Mouse (Mus musculus): ENCODE results near the gene Lrr1.
"Not testable (repeated sequence)": the region's sequence is repeated elsewhere in the genome, so short reads cannot be mapped to it uniquely, and the experiment has no call there.

The Lrr1 gene

DNA sequence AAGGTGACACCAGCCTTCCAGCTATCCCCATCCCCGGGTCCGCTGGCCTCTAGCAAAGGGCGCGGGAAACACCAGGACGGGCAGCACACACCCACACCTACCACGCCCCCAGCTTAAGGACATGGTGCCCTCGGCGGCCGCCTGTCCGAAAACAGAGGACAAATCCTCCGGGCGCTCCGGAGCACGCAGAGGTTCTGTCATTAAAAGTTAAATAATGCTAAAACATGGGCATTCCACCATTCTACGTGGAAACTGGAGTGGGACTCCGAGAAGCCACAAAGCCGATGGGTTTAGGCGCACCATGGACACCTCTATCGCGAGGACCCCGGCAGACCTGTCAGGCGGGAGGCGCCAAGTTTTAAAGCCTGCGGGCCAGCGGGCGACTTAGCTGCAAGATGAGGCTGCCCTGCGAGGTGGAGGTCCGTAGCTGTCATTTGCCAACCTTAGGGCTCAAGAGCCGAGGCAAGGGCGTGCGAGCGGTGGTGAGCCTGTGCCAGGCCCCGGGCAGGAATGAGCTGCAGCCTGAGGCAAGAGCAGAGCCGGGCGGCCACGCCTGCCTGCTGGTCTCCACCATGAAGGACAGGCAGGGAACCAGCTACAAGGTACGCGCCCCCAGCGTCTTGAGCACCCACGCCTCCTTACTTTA is at the start of gene Lrr1:
Gene Lrr1 (plus strand): TSS at position 354 of the 646 bp plus-strand sequence.
- DNase-seq = peak; percentile 89 to 93

DNA sequence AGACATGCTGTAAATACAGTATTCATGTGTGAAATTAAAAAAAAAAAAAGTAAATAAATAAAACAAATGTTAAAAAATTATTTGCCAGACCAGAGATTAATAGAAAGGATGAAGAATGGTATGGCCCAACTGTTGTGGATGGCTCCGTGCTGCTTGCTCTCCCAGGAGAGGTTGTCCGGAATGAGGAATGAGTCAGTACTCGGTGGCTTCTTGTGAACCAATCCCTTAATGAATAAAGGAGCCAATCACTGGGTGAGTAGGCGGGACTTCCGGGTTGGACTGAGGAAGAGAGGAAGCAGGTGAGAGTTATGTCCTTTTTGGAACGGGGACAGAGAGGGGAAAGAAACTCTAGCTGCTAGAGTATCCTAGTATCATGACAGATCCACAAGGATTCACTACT is 48.7 kb upstream of the Lrr1 start:
- DNase-seq = no peak

DNA sequence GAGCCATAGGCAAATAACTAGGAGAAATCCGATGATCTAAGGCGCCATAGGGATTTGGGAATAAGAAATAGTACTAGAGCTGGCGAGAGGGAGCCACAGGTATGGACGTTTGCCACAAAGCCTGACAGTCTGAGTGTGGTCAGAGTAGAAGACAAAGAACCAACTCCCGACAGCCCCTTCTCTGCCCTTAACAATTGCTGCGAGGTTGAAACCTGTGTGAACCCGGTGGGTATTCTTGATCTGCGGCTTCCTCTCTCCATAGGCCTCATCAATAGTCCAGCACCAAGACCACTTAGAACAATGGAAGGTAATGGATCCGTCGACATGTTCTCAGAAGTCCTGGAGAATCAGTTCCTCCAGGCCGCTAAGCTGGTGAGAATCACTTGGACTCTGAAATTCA is 45.8 kb upstream of the Lrr1 start:
- no peak for DNase-seq

DNA sequence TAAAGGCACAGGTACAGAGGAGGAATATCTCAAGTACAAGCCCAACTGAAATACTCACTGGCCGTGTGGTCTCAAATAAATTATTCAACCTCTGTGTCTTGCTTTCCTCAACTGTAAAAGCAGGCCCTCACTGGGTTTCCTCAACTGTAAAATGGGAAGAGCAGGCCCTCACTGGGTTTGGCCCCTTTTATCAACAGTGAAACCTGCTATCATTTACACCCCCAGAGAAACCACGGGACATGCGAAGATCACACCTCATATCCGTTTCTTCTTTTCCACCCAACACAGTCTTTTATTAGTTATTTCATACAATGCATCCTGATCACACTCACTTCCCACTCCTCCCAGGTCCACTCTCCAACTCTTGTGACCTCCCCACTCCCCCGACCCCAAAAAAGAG is 43.5 kb upstream of the Lrr1 start:
- no peak for DNase-seq

- DNase-seq = peak; percentile 4 to 15
Measured at GRCm38 (mm10) chr12:69127170-69127569, 41.4 kb upstream of the Lrr1 start.

- no peak for DNase-seq
Measured at GRCm38 (mm10) chr12:69127626-69128025, 41.0 kb upstream of the Lrr1 start.

DNA sequence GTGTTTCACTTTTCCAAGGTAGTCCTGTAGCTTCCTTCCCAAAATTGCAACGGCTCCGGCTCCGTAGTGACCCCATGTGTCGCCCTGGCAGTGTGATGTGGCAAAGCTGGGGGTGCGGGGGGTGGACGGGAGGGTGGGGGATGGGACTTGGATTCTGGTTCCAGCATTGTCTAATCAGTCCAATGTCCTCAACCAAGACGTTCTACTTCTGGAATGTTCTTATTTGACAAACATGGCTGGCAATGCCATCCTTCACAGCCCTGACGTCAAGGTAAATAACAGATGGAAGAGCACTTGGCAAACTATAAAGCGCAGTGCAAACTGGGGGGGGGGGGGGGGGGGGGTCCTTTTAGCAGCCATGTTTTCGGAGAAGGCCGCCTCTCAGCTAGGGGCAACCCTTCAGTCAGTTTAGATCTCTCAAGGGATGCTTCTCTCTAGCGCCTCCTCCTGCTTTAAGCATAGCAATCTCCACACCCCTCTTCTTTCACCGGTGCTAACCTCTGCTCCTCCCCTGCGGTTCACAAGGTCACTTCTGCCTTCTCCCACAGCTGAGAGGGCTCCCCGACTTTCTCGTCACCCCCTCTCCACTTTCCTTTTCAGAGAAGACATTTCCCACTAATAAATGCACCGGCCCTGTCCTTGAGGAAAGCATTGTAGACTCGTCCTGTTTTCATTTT is 38.8 kb upstream of the Lrr1 start:
- DNase-seq = no peak

DNA sequence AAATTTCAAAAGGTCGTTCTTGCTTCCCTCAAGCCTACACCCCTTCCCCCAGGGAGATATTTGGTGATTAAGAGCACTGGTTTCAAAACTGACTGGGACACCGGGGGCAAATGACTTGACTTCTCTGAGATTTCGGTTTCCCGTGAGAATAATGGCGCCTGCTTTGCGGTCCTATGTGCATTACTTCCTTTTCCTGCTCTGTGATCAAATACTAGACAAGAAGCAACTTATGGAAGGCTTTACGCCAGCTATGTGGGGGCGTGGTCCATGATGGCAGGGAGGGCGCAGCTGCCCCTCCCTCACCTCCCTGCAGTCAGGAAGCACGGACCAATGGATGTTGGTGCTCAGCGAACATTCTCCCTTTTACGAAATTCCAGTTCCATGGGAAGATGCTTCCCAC is 38.1 kb upstream of the Lrr1 start:
- DNase-seq = no peak

DNA sequence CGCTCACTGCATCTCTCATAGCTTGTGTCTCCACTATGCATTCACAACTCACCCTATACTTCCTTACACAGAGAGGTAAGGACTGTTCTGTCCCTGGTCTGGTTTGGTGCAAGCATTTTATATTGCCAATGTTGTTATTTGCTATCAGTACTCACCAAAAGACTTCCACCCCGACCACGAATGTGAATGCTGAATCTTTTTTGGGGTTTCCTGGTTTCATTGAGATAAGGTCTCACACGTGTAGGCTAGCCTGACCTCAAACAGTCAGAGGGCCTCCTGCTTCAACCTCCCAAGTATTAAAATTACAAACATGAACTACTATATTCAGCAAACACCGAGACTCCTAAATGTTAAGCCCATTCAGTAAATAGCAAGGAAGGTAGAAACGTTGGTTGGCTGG is 37.3 kb upstream of the Lrr1 start:
- DNase-seq = no peak

DNA sequence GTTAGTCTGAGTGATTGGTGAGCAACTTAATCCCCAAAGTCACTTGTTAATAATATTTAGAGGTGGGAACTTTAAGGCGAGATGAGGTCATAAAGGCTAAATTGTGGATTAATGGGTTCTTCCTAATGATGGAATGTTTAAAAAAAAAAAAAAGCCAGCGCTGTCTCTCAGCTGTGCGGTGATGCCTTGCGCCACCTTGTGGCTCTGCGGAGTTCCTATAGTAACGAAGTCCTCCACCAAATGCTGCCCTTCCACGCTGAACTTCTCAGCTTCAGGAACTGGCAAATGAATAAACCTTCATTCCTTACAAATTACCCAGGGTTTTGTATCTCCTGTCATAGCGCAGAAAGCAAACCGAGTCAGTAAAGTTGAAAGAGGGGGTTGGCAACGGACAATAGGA is 36.6 kb upstream of the Lrr1 start:
- peak; percentile 79 to 80 for DNase-seq

DNA sequence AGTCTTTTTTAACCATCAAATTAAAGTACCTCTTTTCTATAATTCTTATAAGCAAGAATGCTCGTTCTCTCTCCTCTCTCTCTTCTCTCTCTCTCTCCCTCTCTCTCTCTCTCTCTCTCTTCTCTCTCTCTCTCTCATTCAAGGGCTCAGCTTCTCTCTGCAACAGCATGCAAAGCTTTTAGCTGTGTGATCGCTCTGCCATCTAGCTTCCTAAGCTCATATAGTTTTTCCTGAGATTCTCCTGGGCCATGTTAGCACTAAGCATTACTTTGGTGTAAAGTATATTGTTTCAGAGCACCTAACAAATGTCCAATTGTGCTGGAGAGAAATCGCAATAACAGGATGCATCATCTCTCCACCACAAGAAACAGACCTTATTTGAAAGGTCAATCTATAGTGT is 29.4 kb upstream of the Lrr1 start:
- DNase-seq = no peak

DNA sequence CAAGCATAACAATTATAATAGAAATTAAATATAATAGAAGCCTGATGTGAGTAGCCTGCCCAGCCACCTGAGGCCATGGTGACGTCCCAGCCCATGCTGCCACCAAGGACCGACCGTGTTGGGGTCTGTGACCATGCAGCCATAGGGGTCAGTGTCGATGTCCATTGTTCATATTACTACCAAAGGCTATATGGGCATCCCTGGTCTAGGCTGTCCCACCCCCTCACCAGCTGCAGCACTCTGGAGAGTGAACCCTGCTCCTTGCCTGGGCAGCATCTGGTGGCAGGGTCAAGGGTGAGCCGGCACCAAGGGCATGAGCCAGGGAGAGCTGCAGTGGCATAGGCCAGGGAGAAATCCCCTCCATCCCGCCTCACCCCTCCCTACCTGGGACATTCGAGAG is 28.8 kb upstream of the Lrr1 start:
- DNase-seq = no peak

GRCm38 (mm10) chr12:69143460-69143859 is 25.2 kb upstream of the Lrr1 start:
- DNase-seq = no peak

- DNase-seq = no peak
Measured at GRCm38 (mm10) chr12:69147166-69147735, 21.4 kb upstream of the Lrr1 start.

DNA sequence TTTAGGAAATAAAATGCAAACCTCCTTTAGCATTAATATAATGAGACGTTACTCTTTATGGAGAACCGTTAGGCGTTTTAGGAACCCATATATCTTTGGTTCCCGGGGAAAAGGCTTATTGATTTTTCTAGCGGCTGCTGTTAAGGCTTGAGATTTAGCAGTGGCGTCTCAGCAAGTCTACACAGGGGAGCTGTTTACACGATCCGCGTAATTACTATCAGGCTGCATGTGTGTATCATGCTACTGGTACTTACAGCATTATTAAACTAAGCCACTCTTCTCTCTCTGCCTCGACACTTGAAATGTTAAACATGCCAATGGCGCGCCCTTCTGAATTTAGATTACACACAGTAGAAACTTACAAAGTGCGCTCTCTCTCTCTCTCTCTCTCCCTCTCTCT is 18.6 kb upstream of the Lrr1 start:
- no peak for DNase-seq

DNA sequence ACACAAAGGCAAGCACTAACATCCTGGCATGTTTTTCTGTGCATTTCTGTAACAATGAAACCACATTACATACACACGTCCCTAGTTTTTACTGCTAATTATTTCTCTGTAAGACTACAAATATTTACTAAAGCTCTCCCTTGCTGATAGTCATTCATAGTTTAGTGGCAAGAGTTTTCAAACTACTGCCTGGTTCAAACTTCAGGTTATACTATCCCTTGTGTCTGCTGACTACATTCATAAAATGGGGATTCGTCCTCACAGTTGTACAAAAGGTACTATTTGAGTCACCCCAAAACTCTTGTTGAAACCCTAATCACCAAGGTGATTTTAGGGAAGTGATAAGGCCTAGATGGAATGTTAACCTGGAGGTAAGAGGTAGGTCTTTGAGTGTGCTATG is 12.7 kb upstream of the Lrr1 start:
- no peak for DNase-seq

DNA sequence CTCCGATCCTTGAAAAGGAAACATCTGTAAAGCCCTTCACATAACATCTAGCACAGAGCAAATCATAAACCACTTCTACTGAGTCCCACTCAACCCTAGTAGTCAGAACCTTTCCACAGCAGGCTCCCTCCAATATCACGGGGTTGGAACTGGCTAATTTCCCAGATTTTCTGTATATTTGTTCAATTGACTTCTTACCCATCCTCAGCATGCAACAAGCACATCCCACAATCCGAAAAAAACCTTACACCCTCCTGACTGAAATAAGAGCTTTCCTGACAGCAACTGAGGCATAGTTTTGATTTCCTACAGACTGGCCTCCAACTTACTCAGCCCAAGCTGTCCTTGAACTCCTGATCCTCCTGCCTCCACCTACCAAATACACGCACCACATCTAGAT is 12.2 kb upstream of the Lrr1 start:
- DNase-seq = peak in 1 of 2 experiments; percentile 14

DNA sequence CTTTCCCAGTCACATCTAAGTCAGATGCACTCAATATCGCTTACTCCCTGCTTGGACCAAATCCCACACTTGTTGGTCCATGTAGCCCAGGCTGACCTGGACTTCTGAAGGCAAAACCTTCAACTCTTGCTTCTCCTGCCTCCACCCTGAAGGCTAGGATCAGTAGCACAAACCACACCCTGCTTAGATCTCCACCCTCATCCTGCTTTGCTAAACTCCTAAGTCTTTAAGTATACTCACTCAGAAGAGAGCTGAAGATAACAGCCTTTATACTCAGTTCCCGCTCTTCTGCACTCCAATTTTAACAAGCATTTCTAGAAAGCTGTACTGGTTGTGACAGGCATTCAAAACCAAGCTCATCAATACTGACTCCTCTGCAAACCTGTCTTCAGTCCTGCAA is 11.5 kb upstream of the Lrr1 start:
- no peak for DNase-seq

- no peak for DNase-seq
Measured at GRCm38 (mm10) chr12:69158366-69158764, 10.2 kb upstream of the Lrr1 start.

GRCm38 (mm10) chr12:69158765-69159577 is 9.6 kb upstream of the Lrr1 start, which contains the start of gene Rps29:
Gene Rps29, minus strand, starts transcription at chr12:69159186.
- DNase-seq = peak; percentile 96 to 98

- DNase-seq = peak; percentile 16 to 76
Measured at GRCm38 (mm10) chr12:69159578-69159940, 9.1 kb upstream of the Lrr1 start.

DNA sequence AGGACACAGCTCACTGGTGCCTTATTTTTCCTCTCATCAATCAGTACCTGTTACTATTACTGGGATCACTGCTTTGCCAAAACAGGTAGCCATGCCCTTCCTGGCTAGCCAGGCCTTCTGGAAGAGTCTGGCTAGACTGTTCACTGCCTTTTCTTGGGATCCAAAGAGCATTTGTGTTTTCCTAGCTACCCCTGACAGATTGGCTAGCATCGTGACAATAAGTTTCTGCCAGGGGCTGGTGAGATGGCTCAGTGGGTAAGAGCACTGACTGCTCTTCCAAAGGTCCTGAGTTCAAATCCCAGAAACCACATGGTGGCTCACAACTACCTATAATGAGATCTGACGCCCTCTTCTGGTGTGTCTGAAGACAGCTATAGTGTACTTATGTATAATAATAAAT is 7.9 kb upstream of the Lrr1 start:
- DNase-seq = not testable (repeated sequence)

- not testable (repeated sequence) for DNase-seq
Measured at GRCm38 (mm10) chr12:69163586-69163985, 5.0 kb upstream of the Lrr1 start.

DNA sequence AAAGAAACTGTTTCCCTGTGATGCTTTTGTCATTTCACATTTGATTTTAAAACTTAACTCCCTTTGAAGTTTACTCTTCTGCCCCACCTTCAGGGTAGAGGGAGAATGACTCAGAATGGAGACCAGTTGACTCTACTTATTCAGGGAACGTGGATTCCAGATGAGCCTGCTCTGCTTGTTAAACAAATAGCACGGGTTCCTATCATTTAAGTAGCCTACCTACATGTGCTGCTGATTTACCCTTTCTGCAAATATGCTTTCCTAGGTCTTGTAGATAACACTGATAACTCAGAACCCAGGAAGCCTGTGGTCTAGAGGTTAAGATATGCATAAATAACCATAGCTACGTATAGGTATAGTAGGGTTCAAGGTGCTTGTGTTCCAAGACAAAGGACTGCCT is 3.7 kb upstream of the Lrr1 start:
- DNase-seq = no peak

Measured in cerebellum, postnatal 10 days (tissue).